Mouse (Mus musculus) cortical plate, adult 2 months (tissue): ENCODE results near the gene Prex1.

Experiments
- CTCF ChIP-seq: fragments of 200-500 bp; IDR thresholded peaks from 2 replicates; pipeline ENCODE4 v1.5.1; 2011; ENCODE audit warnings: mild to moderate bottlenecking, control low read depth, low read length; ENCODE audit not compliant: insufficient read depth; ENCODE audit errors: extremely low read depth
- POLR2A ChIP-seq: fragments of 200-500 bp; IDR thresholded peaks from 2 replicates; pipeline ENCODE4 v1.6.1; 2011; ENCODE audit warnings: mild to moderate bottlenecking, low read length, control low read depth; ENCODE audit not compliant: insufficient read depth; ENCODE audit errors: extremely low read depth

DNA sequence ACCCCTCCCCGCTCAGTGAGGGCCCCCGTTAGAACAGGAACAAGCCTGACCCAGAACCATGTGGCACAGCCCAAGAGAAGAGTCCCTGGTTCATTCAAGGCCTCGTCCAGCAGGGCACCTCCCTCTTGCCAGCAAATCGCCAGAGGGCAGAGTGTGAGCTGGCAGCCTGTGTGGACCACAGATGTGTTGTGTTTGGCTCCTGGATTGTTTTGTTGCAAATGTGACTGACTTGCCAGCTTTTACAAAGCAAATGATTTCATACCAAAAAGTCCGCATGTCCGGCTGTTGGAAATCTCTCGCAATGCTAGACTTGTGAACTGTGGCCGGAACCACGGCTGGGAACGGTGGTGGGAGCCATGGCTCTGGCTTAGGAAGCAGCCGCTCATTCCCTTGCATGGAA is 36.7 kb downstream of the Prex1 start:
- TF ChIP-seq CTCF (no peak), POLR2A (no peak)
